Mouse (Mus musculus): ENCODE data around the gene Adrm1.

Adrm1 gene

DNA sequence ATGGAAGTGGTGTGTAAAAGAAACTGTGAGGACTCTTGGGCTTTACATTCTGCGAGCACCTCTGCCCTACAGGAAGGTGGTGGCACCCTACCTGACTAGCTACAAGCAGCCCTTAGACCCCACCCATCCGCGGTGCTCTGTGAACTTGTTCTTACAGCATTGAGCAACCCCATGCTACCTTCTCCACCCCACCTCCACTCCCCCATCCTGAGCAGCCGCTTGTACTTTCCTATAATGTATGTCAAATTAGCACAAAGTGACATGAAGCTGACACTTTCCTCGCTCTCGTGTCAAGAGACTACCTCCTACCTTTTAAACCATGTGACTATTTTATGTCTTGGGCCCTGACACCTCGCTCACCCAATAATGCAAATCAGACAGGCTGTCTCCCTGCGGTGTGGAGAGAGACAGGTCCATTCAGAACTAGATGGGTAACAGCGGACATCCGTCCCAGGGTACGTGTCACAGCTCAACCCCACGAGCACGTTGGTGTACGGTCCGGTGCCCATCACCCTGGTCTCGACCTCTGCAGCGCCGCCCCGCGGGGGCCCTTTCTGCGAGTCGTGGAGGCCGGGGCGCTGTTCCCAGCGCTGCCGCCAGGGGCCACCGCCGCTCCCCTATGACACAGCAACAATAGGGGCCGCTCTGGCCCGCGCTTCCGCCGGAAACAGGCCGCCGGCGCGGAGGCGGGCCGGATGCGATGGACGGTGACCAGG is at the start of gene Adrm1:
Gene Adrm1 (plus strand): TSS at position 680 of the 716 bp plus-strand sequence.
- DNase-seq (ENCODE audit: low spot score in 2 of 2) = peak; percentile 96 to 98

DNA sequence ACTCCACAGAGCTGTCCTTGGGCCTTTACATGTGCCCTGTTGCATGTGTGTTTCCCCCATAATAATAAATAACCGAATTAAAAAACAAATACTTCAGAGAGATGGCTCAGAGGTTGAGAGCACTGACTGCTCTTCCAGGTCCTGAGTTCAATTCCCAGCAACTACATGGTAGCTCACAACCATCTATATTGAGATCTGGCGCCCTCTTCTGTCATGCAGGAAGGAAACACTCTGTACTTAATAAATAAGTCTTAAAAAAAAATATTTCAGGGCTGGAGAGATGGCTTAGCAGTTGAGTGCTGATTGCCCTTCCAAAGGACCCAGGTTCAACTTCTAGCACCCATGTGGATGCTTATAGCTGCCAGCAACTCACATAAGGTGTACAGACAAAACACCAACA is 47.1 kb upstream of the Adrm1 start:
- no peak for DNase-seq (ENCODE audit: low spot score in 2 of 2)

DNA sequence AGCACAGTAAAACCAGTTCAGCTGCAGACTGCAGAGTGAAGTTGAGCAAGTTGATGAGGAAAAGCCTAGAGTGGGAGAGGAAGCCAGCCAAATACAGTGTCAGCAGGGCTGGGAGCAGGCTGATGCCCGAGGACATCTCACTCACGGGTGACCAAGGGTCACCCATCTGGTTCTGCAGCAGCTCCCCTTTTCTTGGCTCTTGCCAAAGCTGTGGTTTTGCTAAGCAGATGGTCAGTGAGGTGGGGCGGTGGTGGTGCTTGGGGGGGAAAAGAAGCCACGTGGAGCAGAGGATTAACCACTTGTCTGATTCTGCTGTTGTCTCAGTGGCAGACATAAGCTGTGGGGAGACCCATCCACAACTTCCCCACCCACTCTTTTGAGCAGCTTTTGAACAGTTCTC is 45.1 kb upstream of the Adrm1 start:
- DNase-seq (ENCODE audit: low spot score in 2 of 2) = peak; percentile 21 to 37

DNA sequence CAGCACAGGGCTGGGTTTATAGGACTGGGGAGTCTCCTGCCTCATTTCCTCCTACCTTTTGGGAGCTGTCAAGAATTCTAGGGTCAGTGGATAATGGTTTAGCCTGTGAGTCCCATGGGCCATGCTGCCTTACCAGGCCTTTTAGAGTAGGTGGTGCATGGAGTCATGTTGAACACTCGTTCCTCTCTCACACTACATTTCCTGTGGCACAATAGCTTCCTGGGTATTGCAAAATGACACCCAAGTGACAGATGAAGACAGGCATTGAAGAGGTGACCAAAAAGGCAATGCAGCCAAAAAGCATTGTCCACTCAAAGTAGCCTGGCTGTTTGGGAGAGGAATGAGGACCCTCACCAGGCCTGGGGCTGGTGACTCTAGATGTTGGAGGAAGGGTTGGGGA is 43.6 kb upstream of the Adrm1 start:
- DNase-seq (ENCODE audit: low spot score in 2 of 2) = no peak

DNA sequence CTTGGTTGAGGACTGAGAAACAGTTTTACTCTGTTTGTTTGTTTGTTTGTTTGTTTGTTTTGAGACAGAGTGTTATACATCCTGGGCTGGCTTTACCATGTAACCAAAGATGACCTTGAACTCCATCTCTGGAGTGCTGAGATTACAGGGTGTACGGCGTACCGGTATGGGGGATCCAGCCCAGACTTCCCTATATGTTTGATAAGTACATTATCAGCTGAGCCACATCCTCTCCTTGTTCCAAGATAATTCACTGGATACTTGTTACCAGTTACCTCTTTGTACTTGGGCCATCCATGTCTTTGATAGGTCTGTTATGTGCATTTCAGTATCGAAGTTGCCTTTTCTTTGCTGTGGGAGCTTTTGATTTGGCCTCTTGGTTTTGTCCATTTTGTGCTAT is 38.1 kb upstream of the Adrm1 start:
- DNase-seq (ENCODE audit: low spot score in 2 of 2) = no peak

DNA sequence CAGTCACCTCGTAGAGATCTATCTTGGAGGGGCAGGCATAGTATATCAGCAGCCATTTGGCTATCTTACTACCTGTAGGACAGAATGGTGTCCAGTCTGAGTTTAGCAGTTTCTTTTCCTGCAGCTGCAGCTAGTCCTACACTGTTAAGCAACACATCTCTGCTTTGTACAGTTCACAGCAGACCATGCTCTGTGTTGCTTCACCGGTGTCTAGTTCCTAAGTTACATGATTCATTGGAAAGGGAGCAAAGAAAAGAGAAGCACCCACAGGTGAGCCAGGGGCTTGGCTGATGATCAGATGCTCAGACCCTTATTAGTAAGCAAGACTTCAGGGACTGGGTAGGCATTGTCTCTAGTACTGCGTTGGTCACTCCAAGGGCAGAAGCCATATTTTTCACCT is 37.4 kb upstream of the Adrm1 start:
- DNase-seq (ENCODE audit: low spot score in 2 of 2) = no peak

DNA sequence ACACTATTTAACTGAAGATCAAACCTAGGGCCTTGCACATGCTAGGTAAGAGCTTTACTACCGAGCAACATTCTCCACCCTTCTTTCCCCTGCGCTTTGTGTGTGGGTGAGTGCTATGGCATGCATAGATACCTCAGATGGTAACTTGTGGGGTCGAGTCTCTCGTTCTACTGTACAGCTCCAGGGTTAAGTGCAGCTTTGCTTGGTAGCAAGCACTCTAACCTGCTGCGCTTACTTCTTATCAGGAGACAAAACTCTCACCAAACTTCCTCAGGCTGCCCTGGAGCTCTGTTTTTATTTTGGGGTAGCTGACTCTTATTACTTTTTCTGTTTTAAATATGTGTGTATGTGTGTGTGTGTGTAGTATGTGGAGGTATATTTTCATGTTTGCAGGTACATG is 35.9 kb upstream of the Adrm1 start:
- DNase-seq (ENCODE audit: low spot score in 2 of 2) = no peak

DNA sequence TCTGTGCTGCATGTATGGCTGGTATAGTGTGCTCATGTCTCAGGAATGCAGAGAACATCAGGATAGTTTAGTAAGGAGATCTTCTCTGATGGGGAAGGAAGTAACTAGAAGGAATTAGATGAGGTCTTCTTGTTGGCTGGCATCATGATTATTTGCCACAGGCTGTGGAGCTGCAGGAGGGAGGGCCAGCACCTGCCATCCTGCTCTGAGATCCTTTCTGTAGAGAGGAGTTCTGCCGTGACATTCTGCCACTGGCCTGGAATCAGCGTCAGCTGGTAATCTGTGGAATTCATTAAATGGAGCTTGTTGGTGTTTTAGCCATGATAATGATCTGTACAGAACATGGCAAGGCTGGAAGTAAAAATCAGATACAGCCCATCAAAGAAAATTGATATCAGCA is 25.2 kb upstream of the Adrm1 start:
- DNase-seq (ENCODE audit: low spot score in 2 of 2) = no peak

DNA sequence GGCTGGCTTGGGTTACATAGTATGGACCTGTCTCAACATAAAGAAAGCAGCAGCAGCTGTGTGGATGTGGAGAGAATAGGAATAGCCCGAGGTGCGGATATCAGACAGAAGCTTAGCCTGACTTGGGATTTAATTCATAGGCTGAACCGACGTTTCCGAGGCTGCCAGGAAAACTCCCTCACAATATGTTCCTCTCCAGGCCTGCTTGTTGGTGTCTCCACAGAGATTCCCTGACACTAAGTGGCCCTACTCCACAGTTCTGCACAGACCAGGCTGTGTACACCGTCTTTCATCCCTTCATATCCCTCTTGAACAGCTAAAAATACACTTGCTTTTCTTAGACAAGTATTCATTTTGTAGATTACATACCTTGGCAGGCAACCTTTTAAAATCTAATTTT is 23.9 kb upstream of the Adrm1 start:
- DNase-seq (ENCODE audit: low spot score in 2 of 2) = no peak

DNA sequence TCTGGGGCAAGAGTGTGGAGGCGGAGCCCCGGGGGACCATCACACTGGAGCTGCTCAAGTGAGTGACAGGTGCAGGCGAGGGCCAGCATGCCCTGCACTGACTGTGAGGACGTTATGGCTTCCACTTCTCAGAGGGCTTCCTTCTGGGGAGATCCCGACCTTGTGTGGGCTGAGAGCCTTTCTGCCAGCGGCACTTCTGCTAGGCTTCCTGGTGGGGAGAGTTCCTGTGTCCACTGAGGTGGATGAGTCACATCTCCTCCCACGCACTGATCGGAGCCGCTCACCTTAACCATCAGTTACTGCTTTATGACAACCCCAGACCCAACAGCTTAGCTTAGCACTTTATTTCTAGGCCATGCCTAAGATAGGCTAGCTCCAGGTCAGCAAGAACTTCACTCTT is 22.7 kb upstream of the Adrm1 start:
- no peak for DNase-seq (ENCODE audit: low spot score in 2 of 2)

DNA sequence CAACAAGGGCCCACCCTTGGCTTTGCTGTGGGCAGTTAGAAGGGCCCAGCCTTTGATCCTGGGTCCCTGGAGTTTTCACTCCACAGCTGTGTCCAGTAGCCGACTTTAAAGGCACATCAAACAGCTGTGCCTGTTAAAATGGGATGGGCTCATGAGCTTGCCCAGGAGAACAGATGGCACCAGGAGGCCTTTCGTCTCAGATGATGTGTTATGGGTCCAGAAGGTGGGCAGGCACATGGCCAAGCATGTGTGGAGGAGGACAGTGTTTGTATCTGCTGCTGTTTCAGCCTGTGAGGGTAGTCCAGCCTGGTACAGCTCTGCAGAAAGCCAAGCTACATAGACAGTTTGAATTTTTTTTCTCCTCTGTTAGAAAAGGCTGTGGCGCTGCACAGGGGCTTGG is 16.5 kb upstream of the Adrm1 start:
- DNase-seq (ENCODE audit: low spot score in 2 of 2) = no peak

DNA sequence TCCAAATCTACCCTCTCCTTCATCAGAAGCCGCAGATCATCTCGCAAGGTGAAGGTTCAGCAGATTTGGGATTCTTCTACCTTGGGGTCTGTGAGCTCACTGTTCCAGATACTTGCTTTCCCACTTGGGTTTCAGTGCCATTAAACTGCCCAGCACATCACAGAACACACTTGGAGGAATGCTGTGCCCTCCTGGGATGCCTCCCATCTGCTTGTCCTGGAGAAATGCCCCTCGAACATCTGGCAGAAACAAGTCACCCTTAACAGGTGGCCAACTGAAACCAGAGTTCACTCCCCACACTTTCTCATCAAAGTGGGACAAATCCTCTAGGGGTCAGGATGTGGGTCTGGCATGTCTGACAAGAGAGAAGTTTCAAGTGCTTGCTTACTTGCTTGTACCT is 12.7 kb upstream of the Adrm1 start:
- DNase-seq (ENCODE audit: low spot score in 2 of 2) = no peak

DNA sequence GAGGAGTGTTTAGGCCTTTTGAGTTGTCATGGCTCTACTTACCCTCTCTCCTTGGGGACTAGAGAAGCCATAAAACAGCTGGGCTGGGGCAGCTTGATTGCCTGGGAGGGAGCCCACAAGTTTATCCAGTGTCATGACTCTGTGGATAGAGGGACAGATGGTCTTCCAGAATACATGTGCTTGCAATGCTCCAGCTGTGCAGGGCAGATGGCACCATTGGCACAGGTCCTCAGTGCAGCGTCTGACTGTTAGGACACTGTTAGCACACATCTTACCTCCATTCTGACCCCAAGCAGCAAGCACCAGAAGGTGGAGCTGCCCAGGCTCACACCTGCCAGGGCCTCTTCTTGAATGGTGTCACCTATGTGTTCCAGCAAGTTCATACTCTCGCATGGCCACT is 5.4 kb upstream of the Adrm1 start:
- no peak for DNase-seq (ENCODE audit: low spot score in 2 of 2)

DNA sequence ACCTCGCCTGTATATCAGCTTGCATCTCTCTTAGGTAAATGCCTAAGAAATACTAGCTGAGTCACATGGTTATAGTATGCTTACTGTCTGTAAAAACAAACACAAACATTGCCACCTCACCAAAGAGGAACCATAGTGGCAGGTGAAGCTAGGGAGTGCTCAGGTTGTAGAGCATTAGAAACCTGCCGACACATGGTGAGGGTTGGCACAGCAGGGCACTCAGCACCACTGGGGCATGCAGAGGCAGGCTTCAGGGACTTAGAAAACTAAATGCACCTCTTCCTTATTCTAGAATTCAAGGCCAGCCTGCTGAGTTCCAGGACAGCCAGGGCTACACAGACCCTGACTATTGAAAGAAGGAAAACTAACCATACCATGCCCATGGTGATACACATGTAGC is 4.4 kb upstream of the Adrm1 start:
- DNase-seq (ENCODE audit: low spot score in 2 of 2) = peak in 1 of 2 experiments; percentile 56

DNA sequence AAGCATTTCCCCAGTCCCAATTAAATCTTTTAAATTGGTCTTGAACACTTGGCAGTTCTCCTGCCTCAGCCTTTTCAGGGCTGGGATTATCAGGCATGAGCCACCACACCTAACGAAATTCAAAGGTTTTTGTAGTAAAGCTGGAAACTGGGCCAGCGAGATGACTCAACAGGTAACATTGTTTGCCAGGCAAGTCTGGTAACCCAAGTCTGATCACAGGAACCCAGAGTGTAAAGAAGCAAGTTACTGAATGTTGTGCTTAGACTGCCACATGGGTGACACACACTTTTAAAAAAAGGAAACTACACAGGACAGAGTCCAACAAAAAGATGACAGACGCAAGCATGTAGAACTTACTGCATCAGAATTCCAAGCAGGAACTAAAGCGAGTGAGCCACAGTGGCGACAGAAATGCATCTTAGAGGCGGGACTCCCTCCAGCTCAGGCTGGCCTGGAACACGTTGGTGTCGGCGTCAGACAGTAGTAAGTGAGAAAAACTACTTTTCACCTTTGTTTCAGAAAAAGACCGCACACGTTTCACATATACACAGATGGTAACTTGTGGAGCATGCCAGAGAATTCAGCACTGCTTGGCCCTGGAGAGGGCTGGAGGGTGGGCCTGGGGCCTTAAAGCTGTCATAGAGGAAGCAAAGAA is 1.0 kb upstream of the Adrm1 start:
- DNase-seq (ENCODE audit: low spot score in 2 of 2) = no peak

DNA sequence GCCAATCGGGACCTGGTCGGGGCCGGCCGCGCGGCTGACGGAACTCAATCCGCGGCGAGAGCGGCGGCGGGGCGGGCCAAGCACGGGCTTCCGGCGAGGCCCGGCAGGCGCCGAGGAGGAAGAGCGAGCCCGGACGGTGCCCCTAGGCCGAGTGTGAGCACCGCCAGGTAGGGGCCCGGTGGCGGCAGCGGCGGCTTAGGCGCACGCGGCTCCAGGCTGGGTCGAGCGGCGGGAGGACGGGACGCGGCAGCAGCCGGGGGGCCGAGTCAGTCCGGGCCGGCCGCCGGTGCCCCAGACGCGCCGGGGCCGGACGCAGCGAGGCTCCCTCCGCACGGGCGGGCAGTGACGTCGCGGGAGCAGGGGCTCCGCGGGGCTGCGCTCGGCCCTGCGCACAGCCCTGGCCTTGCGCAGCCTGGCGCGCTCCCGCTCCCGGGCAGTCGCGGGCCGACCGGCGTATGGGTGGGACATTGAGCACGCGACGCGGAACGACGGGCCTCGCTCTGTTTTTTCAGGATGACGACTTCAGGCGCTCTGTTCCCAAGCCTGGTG is 311 bp downstream of the Adrm1 start:
- peak in 1 of 2 experiments; percentile 33 for DNase-seq (ENCODE audit: low spot score in 2 of 2)

DNA sequence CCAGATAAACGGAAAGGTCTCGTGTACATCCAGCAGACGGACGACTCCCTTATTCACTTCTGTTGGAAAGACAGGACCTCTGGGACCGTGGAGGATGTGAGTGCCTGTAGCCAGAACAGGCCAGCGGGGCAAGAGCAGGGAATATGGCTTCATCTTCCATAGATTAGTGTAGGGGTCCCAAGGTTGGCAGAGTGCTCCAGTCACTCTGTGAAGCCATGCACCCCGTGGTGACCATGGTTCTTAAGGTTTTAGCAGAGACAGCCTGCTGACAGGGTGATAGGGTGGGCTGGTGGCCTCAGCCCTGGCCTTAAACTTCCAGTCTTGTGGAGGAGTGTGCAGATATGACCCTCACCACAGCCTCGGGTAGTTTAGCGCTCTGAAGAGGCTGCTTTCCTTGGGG is 867 bp downstream of the Adrm1 start:
- DNase-seq (ENCODE audit: low spot score in 2 of 2) = no peak

DNA sequence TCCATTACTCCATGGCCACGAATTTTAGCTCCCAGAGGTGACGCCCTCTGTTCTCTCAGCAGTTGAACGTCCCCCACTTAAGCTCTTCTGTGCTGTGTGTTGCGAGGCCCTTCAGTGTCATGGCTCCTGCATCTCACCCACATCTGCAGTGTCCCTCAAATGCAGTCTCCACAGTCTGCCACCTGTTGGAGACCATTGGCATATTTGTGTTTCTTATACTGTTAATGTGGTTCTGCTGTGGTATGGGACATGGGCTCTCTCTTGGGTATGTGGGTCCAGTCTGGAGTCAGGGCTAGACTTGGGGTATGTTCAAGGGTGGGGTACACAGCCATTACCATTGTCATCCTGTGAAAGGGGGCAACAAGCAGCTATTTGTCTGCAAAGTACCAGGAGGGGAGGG is 1.9 kb downstream of the Adrm1 start:
- DNase-seq (ENCODE audit: low spot score in 2 of 2) = no peak

DNA sequence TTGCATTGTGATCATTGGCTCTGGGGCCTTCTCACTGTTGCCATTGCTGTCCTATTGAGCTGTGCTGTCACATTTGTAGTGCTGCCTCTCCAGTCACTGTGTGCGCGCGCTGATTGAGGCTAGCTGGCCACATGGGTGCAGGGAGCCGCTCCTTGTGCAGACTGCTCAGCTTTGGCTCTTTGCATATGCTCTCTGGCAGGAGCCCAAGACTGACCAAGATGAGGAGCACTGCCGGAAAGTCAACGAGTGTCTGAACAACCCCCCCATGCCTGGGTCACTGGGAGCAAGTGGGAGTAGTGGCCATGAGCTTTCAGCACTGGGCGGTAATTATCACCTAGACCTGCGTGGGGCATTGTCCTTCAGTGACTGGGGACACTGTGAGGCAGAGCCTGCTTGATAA is 2.4 kb downstream of the Adrm1 start:
- peak in 1 of 2 experiments; percentile 37 for DNase-seq (ENCODE audit: low spot score in 2 of 2)

DNA sequence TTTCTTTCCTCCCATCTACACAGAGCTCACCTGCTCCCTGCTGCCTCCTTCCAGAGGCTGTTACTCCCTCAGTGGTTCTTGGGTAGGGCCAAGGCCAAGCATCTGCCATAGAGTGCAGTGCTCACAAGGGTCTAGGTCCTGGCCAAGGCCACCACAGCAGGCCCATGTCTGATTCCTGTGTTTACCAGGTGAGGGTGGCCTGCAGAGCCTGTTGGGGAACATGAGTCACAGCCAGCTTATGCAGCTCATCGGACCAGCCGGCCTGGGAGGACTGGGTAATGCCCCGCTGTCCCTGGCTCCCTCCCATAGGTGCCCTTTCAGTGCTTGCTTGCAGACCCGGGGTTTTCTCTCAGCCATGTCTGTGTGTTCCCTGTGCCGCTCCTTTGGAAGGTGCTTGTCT is 2.8 kb downstream of the Adrm1 start:
- peak; percentile 34 to 54 for DNase-seq (ENCODE audit: low spot score in 2 of 2)

DNA sequence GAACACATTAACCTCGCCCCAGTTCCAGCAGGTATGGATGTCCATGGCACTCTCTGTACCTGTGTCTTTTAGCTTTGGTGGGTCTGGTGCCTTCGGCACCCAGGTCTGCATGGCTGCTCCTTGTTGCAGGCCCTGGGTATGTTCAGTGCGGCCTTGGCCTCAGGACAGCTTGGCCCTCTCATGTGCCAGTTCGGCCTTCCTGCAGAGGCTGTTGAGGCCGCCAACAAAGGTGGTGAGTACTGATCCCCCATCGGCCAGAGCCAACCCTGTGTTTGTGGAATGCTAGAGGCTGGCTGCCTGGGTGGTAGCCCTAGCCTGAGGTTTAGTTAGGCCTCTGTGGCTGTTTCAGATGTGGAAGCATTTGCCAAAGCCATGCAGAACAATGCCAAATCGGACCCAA is 4.4 kb downstream of the Adrm1 start:
- no peak for DNase-seq (ENCODE audit: low spot score in 2 of 2)

DNA sequence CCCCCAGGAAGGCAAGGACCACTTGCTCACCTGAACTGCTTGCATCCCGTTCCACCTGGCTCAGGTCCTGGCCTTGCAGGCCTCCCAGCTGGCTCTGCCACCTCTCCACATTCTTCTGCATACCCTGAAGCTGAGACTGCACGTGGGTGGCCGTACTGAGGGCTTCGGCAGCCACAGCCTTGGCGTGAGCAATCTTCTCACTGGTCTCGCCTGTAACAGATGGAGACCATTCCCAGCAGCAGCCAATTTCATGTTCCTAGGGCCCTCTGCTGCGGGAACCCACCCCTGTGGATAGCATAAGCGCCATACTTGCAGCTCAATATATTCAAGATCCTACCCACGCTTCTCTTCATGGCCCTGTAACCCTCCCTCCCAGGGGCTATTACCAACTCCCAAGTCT is 10.3 kb downstream of the Adrm1 start:
- DNase-seq (ENCODE audit: low spot score in 2 of 2) = no peak

DNA sequence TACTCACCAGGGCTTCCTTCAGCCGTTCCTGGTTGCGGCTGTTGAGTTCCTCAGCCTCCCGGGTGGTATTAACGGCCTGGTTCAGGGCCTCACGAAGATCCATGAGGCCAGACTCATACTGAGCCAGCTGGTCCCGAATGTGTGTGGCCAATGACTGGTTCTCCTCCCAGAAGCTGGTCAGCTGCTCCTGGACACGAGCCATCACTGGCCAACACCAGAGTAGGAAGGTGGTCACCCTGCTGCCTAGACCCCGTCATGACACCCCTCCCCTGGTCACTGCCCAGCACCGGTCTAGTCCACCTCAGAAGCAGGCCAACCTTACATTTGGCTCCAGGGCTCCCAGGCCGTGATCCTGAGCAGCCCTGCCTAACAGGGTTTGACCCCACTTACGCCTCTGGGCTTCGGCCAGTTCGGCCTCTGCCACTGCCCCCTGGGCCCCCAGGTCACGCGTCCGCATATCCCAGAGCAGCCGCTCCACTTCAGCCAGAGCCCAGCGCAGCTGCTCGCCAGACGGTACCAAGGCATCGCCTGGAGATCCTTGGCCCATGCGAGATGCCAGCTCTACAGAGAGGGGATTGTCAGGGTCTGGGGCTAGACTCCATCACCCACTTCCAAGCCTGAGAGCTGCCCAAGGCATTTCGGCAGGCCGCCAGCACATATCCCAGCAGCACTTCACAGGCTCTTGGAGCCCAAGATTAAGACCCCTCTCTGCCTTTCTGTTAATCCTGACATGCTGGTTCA is 12.9 kb downstream of the Adrm1 start:
- no peak for DNase-seq (ENCODE audit: low spot score in 2 of 2)

All from urinary bladder, postnatal 36 days (tissue).